Mouse (Mus musculus): ENCODE measurements at regions not wholly inside any gene's neighbourhood (a gene's known extent, or its start where the extent isn't known, plus 50 kb on each side); places are given as distances from the start of the nearest gene placed in this dataset.

DNA sequence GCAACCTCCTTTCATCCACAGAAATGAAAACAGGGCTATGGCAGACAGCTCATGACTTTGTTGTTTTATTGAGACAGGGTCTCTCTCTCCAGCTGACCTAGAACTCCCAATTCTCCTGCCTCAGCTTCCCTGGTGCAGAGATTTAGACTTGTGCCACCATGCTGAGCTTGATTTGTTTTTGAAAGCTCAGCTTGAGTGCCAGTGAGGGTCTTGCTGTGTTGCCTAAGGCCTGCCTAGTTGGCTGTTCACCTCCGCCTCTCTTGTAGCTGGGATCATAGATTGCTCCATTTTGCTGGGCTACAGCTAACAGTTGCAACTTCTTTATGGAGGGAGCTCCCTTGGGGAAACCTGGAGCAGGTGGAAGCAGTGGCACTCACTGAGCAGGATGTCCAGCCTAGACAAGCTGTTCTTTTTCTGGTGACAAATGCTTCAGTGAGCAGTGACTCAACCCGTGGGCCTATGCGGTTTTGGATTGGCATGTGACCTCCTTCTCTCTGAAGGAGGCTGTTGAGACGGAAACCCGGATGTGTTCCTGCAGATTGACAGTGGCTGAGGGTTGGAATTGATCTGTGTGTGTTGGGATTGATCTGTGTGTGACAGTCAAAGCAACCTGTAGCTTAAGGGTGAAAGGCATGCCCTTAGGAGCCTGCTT lies 63.8 kb upstream of the Akt3 start:
- TF ChIP-seq TAL1 (IDR thresholded peaks at IDR 0.05; ENCODE audit: low read length) (no peak), GATA1 (IDR thresholded peaks at IDR 0.05; ENCODE audit: low read length) (no peak)

Data from erythroblast, embryonic 14.5 days (primary cell).